Mouse (Mus musculus) CD8-positive naive resting alpha-beta T cell, adult 2 months (primary cell): ENCODE results near the gene Tmem60.

Experiments used
- DNase-seq, 2 experiments: peaks; one replicate each; pipeline ENCODE4 v3.0.0; 2022; ENCODE audit warnings: low read depth in 2 of 2, low spot score in 2 of 2

Tmem60 gene

GRCm38 (mm10) chr5:20905437-20905836, 23.4 kb downstream of the Tmem60 start:
- no peak for DNase-seq

- no peak for DNase-seq
Observed at GRCm38 (mm10) chr5:20906191-20906590, 24.2 kb downstream of the Tmem60 start.

DNA sequence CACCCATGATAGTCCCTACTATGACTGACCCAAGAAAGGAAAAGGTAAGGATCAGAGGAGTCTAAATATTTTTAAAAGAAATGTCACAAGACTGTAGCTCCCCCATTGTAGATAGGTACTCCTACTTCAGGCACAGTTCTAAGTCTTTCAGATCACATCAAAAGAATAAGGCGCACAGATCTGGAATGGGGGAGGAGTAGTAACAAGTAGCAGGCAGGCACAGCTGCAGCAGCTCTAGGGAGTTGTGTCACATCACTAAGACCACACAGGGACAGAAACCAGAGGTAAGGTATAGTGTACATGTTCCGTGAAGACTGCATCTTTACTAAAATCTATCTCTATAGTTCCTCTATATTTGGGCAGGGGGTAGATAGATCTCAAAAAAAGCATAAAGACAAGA, 29.8 kb downstream of the Tmem60 start:
- no peak for DNase-seq

GRCm38 (mm10) chr5:20913372-20914275, 31.6 kb downstream of the Tmem60 start:
- peak; percentile 62 to 81 for DNase-seq

- DNase-seq, result no peak
Observed at GRCm38 (mm10) chr5:20918967-20919366, 37.0 kb downstream of the Tmem60 start.

DNA sequence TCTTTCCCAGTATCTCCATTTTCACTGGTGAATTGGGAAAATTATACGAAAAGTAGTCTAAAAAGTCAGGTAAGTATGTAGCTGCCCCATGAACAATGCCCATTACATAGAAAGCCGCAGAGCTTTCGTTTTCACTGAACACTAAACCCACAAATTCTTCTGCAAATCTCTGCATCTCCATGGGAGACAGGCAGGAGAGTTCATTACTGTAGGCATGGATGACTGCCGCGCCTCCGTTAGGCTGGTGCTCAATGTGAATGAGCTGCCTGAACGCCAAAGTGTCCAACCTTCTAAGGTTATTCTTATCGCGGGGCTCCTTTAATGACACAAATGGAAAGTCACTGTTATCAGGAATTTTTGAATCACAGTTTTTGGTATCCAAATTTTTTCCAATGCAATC, 37.6 kb downstream of the Tmem60 start:
- no peak for DNase-seq

- no peak for DNase-seq
Observed at GRCm38 (mm10) chr5:20924608-20925007, 42.6 kb downstream of the Tmem60 start.

GRCm38 (mm10) chr5:20925451-20925850, 43.5 kb downstream of the Tmem60 start:
- DNase-seq, result no peak

DNA sequence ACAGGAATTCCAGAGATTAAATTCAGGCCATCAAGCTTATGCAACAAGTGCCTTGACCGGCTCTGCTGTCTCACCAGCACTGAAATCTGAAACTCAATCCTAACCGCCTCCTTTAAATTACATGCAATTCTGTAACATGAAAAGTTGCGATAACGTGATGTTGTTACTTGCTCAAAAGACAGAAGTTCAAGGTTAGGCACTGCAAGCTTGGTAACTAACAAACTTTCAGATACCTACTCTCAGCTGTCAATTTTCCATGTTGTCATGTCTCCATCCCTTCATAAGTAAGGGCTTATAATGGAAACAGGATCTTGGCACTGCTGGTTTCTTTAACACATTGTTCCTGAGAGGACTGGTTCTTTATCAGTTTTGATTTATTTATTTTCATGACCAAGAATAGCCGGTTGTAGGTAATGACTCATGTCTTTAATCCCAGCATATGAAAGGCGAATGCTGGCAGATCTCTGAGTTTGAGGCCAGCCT, 47.7 kb downstream of the Tmem60 start:
- DNase-seq, result no peak

- DNase-seq, result no peak
Observed at GRCm38 (mm10) chr5:20930430-20930829, 48.4 kb downstream of the Tmem60 start.

DNA sequence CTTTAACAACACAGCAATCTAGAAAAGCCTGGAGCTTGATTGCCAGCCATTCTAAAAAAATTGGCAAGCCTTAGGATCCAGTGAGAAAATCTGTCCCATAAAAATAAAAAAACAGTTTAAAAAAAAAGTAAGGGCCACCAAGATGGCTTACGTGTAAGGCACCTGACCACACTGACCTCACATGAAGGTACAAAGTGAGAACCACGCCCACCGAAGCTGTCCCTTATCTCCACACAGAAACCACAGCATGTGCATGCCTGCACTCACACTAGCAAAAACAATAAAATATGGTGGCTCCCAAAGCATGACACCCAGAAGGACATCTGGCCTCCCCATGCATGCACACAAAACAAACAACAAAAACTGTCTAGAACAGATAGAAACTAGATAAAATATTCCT, 49.3 kb downstream of the Tmem60 start:
- no peak for DNase-seq

GRCm38 (mm10) chr5:20932585-20932984, 50.6 kb downstream of the Tmem60 start:
- no peak for DNase-seq

DNA sequence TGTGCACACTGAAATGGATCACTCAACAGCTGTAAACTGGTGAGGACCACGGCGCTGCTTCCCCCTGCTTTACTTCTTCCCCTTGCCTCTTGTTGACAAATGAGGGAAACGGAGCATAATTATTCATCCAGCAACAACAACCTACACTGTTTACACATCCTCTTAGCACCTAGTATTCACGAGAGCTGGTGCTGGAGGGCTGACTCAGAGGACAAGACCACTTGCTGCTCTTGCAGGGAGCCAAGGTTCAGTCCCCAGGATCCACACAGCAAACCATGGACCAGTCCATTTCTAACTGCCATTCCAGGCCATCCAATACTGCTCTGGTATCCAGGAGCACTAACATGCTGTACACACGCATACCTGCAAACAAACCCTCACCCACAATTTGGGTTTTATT, 53.9 kb downstream of the Tmem60 start:
- no peak for DNase-seq
